Mouse (Mus musculus): ENCODE results near the gene Wfdc13.

DNA sequence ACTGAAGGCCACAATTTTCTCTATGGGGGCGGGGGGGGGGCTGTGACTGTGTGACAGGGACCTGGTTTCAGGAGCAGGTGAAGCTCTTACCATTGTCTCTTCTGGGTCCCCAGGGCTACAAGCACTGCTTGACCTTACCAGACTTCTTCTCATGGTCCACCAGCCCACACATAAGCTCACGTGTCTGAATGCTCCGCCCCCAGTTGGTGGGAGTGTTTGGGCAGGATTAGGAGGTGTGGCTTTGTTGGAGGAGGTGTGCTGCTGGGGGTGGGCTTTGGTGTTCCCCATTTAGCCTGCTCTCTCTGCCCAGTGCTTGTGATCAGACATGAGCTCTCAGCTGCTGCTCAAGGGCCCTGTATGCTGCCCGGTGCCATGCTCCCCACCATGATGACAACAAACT is 38.4 kb downstream of the Wfdc13 start:
- TF ChIP-seq CTCF (IDR thresholded peaks at IDR 0.05; ENCODE audit: insufficient read depth, low read depth, low read length) (no peak), POLR2A (IDR thresholded peaks at IDR 0.05; ENCODE audit: insufficient read depth, low read depth, low read length) (no peak)
